Mouse (Mus musculus) cerebellum, adult 2 months (tissue): ENCODE data around the gene Sirt6.

Experiments used
- CTCF ChIP-seq: fragments of 200-500 bp; IDR thresholded peaks from 2 replicates; pipeline ENCODE4 v1.5.1; 2011; ENCODE audit warnings: low read depth, mild to moderate bottlenecking, control low read depth, low read length, moderate library complexity, borderline replicate concordance; ENCODE audit not compliant: insufficient read depth
- POLR2A ChIP-seq: fragments of 200-500 bp; IDR thresholded peaks from 2 replicates; pipeline ENCODE4 v1.6.1; 2011; ENCODE audit warnings: low read length, control low read depth, borderline replicate concordance; ENCODE audit not compliant: insufficient read depth

GRCm38 (mm10) chr10:81641566-81641965 is 14.0 kb upstream of the Sirt6 start:
- TF ChIP-seq CTCF (no peak), POLR2A (no peak)
